Mouse (Mus musculus) cerebellum, adult 9-11 months (tissue): ENCODE results near the gene Adgrg3.
"Not testable (repeated sequence)": the region's sequence is repeated elsewhere in the genome, so short reads cannot be mapped to it uniquely, and the experiment has no call there.

Experiments used
- DNase-seq: peaks from one replicate; pipeline ENCODE4 v3.0.0; 2022

Adgrg3 gene

GRCm38 (mm10) chr8:95028391-95028790 is 10.9 kb downstream of the Adgrg3 start:
- not testable (repeated sequence) for DNase-seq

- no peak for DNase-seq
These were observed 19.8 kb downstream of the Adgrg3 start for GRCm38 (mm10) chr8:95037106-95037925.

- DNase-seq, result no peak
These were observed 24.6 kb downstream of the Adgrg3 start for GRCm38 (mm10) chr8:95041883-95042784.

- no peak for DNase-seq
These were observed 27.3 kb downstream of the Adgrg3 start for GRCm38 (mm10) chr8:95044811-95045210.

- no peak for DNase-seq
These were observed 29.5 kb downstream of the Adgrg3 start for GRCm38 (mm10) chr8:95046982-95047381.

GRCm38 (mm10) chr8:95047884-95048680 is 30.6 kb downstream of the Adgrg3 start:
- no peak for DNase-seq

- no peak for DNase-seq
These were observed 32.1 kb downstream of the Adgrg3 start for GRCm38 (mm10) chr8:95049636-95050035.

GRCm38 (mm10) chr8:95054438-95054837 is 36.9 kb downstream of the Adgrg3 start:
- no peak for DNase-seq

GRCm38 (mm10) chr8:95054927-95055510 is 37.5 kb downstream of the Adgrg3 start, which contains the start of gene Drc7:
TSS of gene Drc7 (plus strand) at chr8:95055103.
- no peak for DNase-seq

GRCm38 (mm10) chr8:95056414-95056813 is 38.9 kb downstream of the Adgrg3 start:
- no peak for DNase-seq

- DNase-seq, result no peak
These were observed 41.2 kb downstream of the Adgrg3 start for GRCm38 (mm10) chr8:95058661-95059060.

GRCm38 (mm10) chr8:95059812-95060533 is 42.5 kb downstream of the Adgrg3 start:
- DNase-seq, result no peak

- DNase-seq, result peak; percentile 77
These were observed 47.0 kb downstream of the Adgrg3 start for GRCm38 (mm10) chr8:95064531-95064930.

- peak; percentile 36 for DNase-seq
These were observed 50.1 kb downstream of the Adgrg3 start for GRCm38 (mm10) chr8:95067582-95067981.

- DNase-seq, result peak; percentile 51
These were observed 58.0 kb downstream of the Adgrg3 start for GRCm38 (mm10) chr8:95075504-95075903.

GRCm38 (mm10) chr8:95076151-95076550 is 58.7 kb downstream of the Adgrg3 start:
- peak; percentile 88 for DNase-seq

GRCm38 (mm10) chr8:95078055-95078454 is 60.6 kb downstream of the Adgrg3 start:
- DNase-seq, result peak; percentile 77

GRCm38 (mm10) chr8:95079305-95079704 is 61.8 kb downstream of the Adgrg3 start:
- peak; percentile 49 for DNase-seq

GRCm38 (mm10) chr8:95080381-95081341 is 63.2 kb downstream of the Adgrg3 start, which contains the start of gene Katnb1:
TSS of gene Katnb1 (plus strand) at chr8:95081186.
- peak; percentile 100 for DNase-seq

GRCm38 (mm10) chr8:95081650-95082049 is 64.2 kb downstream of the Adgrg3 start:
- peak; percentile 70 for DNase-seq
